Mouse (Mus musculus): Measurements from ENCODE around the gene Trappc2l.

The Trappc2l gene

DNA sequence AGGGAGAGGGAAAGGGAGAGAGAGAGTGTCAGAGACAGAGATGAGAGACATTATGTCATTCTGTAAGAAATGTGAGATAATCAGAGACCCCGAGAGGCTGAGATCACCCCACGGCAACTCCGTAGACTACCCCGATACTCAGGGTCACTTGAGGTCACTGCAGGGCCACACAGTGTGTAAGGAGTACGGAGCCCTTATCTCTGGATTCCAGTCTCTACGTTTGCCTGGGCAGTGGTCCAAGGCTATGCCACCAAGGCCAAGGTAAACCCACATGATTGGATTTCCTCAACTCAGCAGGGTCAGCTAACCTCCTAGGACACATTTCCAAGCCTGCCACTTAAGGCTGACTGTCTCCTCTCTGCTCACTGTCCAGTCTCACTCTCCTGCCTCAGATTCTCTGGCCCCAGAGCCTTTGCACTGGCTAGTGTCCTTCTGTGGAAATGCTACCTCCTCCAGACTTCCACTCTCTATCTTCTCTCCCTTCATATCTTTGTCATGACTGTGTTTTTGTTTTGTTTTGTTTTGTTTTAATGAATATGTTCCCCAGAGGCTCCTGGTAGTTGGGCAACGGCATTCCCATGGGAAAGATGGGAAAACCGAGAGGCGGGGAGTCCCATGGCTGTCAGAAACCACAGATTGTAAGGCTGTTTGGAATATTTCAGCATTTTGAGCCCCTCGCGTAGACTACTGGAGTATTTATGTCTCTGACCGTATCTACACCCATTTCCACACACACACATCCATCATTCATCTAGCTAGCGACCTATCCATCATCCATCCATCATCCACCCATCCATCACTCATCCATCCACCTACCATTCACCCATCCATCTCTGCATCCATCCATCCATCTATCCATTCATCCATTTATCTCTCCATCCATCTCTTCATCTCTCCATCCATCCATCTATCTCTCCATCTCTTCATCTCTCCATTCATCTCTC lies 44.9 kb downstream of the Trappc2l start:
- no peak for DNase-seq (ENCODE audit: low read depth, low spot score)

DNA sequence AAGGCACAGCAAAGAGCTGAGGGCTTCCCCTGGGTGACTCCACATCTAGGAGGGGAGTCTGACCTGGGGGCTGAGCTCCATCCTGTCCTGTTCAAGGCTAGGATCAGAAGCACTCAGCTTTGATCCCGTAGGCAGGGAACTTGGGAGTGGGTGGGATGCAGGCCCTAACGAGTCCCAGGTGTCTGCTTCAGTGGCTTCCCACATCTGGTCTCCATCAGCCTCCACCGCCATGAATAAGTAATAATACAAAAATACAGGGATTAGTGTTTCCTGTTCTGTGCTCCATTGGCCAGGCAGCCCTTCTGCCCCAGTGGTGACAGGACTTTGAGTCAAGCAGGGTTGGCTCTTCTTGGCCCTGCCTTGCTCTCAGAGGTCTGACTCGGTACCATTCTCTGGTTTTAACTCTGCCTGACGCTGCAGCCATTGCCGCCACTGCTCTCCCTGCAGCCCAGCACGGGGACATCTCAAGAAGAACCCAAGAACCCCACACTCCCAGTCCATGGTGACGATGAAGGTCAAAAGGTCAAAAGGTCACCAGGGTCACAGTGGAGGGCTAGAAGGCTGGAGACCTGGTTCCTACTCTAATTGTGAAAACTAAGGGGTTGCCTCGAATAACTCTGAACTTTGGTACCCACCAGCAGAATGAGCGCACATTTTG lies 46.8 kb downstream of the Trappc2l start:
- no peak for DNase-seq (ENCODE audit: low read depth, low spot score)

DNA sequence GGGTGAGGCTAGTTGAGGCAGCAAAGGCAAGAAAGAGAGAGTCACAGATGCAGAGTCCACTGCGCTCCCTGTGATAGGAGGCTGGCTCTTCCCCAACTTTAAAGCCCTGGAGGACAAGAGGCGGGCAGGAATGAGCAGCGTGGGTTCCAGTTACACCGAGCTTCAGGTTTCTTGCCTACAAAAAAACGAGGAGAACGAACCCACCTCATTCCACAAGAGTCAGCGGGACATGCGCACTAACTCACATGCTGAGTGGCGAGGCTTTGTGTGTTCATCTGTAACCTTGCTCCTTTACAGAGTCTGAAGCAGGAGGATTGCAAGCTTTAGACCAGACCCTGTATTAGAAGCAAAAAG lies 47.3 kb downstream of the Trappc2l start:
- no peak for DNase-seq (ENCODE audit: low read depth, low spot score)

DNA sequence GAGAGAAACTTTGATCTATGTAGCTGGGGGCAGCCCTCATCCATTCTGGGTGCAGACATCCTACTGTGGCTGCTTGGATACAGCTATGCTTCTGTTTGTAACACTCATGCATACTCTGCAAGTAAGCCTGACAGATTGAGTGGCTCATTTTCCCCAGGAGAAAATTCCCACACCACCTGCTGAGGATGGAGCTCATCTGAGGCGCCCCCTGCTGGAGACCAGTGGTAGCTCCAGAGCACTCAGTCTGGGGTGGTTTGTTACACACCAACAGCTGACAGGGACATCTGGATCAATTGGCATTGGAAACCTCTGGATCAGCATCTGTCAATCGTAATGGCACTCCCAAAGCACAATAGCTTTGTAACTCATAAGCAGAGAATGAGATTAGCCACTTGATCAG lies 48.6 kb downstream of the Trappc2l start:
- DNase-seq (ENCODE audit: low read depth, low spot score) = no peak

DNA sequence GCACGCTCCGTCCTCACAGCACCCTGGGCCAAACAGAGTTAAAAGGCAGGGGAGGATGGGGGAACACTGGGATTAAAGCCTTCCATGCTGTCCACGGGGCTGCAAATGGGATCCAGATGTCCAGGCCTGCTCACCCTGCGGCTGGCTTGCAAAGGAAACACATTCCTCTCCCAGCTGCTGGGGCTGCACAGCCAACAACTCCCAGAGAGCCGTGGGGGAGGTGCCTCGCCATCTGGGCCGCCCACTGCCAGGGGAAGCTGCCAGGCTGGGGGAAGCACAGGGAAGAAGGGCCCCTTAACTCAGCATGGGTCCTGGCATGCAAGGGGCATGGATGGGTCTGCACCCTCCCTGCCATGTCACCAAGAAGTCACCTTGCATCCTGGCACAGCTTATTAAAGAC lies 49.7 kb downstream of the Trappc2l start:
- no peak for DNase-seq (ENCODE audit: low read depth, low spot score)

DNA sequence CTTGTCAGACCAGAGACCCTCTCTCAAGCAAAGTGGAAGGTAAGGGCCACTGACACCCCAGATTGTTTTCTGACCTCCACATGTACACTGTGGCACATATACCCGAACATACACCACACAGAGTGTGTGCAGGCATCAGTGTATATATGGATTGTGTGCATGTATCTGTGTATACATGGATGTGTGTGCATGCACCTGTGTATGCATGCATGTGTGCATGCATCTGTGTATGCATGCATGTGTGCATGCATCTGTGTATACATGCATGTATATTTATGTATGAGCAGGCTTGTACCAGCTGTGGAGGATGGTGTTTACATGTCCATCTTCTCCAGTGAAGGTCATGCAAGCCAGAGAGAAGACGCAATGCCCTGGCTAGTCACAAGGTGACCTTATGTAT lies 50.5 kb downstream of the Trappc2l start:
- no peak for DNase-seq (ENCODE audit: low read depth, low spot score)

DNA sequence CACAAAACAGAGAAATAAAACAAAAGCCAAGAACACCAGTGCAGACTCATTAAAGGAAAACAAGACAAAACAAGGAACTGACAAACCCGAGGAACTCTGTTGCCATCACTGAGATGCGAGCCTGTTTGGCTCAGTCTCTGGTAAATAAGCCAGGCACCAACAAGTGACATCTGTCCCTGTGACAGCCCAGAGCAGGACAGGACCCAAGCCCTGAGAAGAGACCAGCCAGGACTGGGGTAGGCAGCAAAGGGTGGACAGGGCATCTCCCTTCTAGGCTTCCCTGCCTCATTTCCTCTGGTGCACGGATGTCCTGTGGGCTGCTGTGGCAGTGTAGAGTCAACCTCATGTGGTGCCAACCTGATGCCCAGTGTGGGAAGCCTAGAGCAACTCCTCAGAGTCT lies 51.7 kb downstream of the Trappc2l start:
- no peak for DNase-seq (ENCODE audit: low read depth, low spot score)

DNA sequence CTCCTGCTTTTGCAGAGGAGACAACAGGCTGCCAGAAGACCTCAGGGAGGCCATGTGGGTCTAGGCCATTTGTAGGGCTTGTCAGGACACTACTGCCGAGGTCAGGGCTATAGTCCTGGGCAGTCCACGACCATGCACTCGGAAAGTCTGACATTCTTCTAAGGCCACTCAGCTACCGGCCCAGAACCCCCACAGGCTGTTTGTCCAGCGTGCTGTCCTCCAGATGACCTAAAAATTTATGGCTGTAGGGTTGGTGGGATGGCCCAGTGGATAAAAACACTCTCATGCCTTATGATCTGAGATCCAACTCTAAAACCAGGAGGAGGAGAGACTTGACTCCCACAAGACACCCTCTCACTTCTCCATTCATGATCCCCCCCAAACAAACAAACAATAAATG lies 52.2 kb downstream of the Trappc2l start:
- no peak for DNase-seq (ENCODE audit: low read depth, low spot score)

DNA sequence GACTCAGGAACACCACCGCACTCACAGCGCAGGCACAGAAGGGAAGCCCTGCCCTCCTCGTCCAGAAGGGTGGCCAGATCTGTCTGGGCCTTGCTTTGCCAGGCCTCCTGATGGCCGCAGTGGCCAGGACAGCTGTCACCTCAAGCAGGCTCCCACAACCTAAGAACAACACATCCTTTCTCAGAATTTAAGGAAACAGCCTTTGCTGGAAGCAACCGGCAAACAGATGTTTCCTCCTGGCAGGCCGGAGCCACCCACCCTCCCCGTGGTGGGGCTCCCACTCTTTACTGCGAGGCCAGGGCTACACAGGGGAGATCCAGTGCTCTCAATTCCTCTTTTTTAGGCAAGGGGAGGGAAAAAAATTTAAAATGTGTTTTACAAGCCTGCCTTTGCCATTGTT lies 53.8 kb downstream of the Trappc2l start:
- DNase-seq (ENCODE audit: low read depth, low spot score) = no peak

DNA sequence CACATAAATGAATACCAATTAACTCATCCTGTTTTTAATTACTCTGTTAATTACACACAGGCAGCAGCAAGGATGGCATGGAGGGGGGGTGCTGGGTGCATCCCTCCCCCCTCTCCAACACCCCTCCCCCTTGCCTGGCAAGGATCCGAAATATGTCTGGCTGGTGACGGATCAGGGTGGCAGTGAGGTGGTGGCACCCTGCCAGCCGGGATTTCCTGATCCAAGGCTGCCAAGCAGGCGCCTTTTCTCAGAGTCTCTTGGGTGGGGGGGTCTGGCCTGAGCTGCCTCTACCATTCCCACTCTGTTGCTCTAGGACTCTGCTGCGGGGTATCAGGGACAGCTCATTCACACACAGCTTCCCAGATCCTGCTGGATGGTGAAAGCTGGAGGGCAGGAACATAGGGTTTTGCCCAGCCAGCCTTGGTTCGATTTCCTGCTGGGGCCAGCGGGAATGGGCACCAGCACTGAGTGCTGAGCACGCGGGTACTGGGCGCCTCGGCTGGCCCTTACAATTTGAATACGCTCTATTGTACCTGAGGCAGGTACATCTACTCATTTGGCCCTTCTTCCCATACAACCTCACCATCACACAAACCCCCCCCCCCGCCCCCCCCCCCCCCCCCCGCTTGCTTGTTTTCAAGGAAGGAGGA lies 54.4 kb downstream of the Trappc2l start:
- peak; percentile 65 for DNase-seq (ENCODE audit: low read depth, low spot score)

All from retina, postnatal 7 days (tissue).